Mouse (Mus musculus): Measurements from ENCODE around the gene Srsf5.

Gene Srsf5

GRCm38 (mm10) chr12:80927518-80927917 is 17.8 kb upstream of the Srsf5 start:
- TF ChIP-seq POU5F1 (IDR thresholded peaks at IDR 0.05; ENCODE audit: borderline replicate concordance, low read length) (no peak), CTCF (conservative IDR thresholded peaks at IDR 0.05; ENCODE audit: low read length) (no peak), NANOG (IDR thresholded peaks at IDR 0.05; ENCODE audit: borderline replicate concordance, low read length) (no peak)
- Histone ChIP-seq H3K4me3 (replicated peaks; ENCODE audit: low read length) (no peak overlapping the region), H3K9me3 (ENCODE audit: low read length) (no peaks in the 10 kb centered on the region)

DNA sequence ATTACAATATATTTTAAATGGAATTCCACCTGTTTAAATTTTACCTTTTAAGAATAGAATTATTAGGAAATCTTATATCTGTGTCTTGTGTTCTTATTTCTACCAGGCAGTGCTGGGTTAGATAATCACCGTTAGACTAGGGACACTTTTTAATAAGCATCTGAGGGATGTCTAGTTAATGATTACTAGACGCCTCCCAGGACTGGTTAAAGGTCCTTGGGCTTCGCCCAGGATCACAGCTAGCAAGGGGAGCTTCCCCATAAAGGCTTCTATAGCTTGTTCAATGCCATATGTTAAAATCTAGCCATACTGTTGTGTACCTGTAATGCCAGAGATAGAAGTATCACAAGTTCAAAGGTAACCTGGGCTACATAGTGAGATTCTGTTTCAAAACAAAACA is 16.4 kb upstream of the Srsf5 start:
- H3K9me3 ChIP-seq (ENCODE audit: low read length): no peaks in the 10 kb centered on the region
- no peak overlapping the region for H3K4me3 ChIP-seq (replicated peaks; ENCODE audit: low read length)
- H3K27me3 ChIP-seq (ENCODE audit: insufficient read depth, low read length): no peaks in the 10 kb centered on the region
- peaks cover 42% of the 10 kb centered on the region for H3K4me1 ChIP-seq (replicated peaks; ENCODE audit: low read depth, low read length)
- H3K36me3 ChIP-seq (ENCODE audit: insufficient read depth, low read length): no peaks in the 10 kb centered on the region
- TF ChIP-seq NANOG (IDR thresholded peaks at IDR 0.05; ENCODE audit: borderline replicate concordance, low read length) (no peak), POU5F1 (IDR thresholded peaks at IDR 0.05; ENCODE audit: borderline replicate concordance, low read length) (no peak), CTCF (conservative IDR thresholded peaks at IDR 0.05; ENCODE audit: low read length) (no peak)

More at GRCm38 (mm10) chr12:80927518-80927917, 17.8 kb upstream of the Srsf5 start:
- peaks cover 55% of the 10 kb centered on the region for H3K4me1 ChIP-seq (replicated peaks; ENCODE audit: low read depth, low read length)
- no peaks in the 10 kb centered on the region for H3K36me3 ChIP-seq (ENCODE audit: insufficient read depth, low read length)
- H3K27me3 ChIP-seq (ENCODE audit: insufficient read depth, low read length): no peaks in the 10 kb centered on the region

- TF ChIP-seq POU5F1 (IDR thresholded peaks at IDR 0.05; ENCODE audit: borderline replicate concordance, low read length) (no peak), NANOG (IDR thresholded peaks at IDR 0.05; ENCODE audit: borderline replicate concordance, low read length) (no peak), CTCF (conservative IDR thresholded peaks at IDR 0.05; ENCODE audit: low read length) (no peak)
- Histone ChIP-seq H3K4me3 (replicated peaks; ENCODE audit: low read length) (no peak overlapping the region), H3K27me3 (ENCODE audit: insufficient read depth, low read length) (no peaks in the 10 kb centered on the region), H3K36me3 (ENCODE audit: insufficient read depth, low read length) (no peaks in the 10 kb centered on the region), H3K4me1 (replicated peaks; ENCODE audit: low read depth, low read length) (peaks cover 29% of the 10 kb centered on the region), H3K9me3 (ENCODE audit: low read length) (no peaks in the 10 kb centered on the region)
Observed at GRCm38 (mm10) chr12:80930141-80930540, 15.2 kb upstream of the Srsf5 start.

GRCm38 (mm10) chr12:80931402-80932140 is 13.7 kb upstream of the Srsf5 start:
- TF ChIP-seq NANOG (IDR thresholded peaks at IDR 0.05; ENCODE audit: borderline replicate concordance, low read length) (no peak), POU5F1 (IDR thresholded peaks at IDR 0.05; ENCODE audit: borderline replicate concordance, low read length) (no peak), CTCF (conservative IDR thresholded peaks at IDR 0.05; ENCODE audit: low read length) (no peak)
- Histone ChIP-seq H3K36me3 (ENCODE audit: insufficient read depth, low read length) (no peaks in the 10 kb centered on the region), H3K4me3 (replicated peaks; ENCODE audit: low read length) (no peak overlapping the region), H3K27me3 (ENCODE audit: insufficient read depth, low read length) (no peaks in the 10 kb centered on the region), H3K9me3 (ENCODE audit: low read length) (no peaks in the 10 kb centered on the region), H3K4me1 (replicated peaks; ENCODE audit: low read depth, low read length) (peaks cover 17% of the 10 kb centered on the region)

DNA sequence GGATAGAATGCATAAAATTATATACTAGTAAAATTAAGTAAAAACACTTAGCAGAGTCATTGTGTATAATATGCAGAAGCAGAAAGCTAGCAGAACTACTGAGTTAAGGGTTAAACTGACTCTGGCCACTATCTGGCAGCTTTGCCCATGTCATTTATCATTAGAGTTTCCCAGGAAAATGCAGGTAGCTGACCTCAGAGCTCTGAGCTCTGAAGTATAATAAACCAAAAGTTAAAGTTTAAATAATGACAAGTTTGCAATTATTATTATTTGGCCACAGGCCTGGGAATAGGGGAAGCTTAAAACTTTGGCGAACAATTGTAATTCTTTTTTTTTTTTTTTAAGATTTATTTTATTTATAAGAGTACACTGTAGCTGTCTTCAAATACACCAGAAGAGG is 12.4 kb upstream of the Srsf5 start:
- Histone ChIP-seq H3K27me3 (ENCODE audit: insufficient read depth, low read length) (no peaks in the 10 kb centered on the region), H3K36me3 (ENCODE audit: insufficient read depth, low read length) (no peaks in the 10 kb centered on the region), H3K9me3 (ENCODE audit: low read length) (no peaks in the 10 kb centered on the region), H3K4me3 (replicated peaks; ENCODE audit: low read length) (no peak overlapping the region), H3K4me1 (replicated peaks; ENCODE audit: low read depth, low read length) (peaks cover 11% of the 10 kb centered on the region)
- TF ChIP-seq NANOG (IDR thresholded peaks at IDR 0.05; ENCODE audit: borderline replicate concordance, low read length) (no peak), POU5F1 (IDR thresholded peaks at IDR 0.05; ENCODE audit: borderline replicate concordance, low read length) (no peak), CTCF (conservative IDR thresholded peaks at IDR 0.05; ENCODE audit: low read length) (no peak)

GRCm38 (mm10) chr12:80936751-80937150 is 8.6 kb upstream of the Srsf5 start:
- peaks cover 13% of the 10 kb centered on the region for H3K4me1 ChIP-seq (replicated peaks; ENCODE audit: low read depth, low read length)
- H3K36me3 ChIP-seq (ENCODE audit: insufficient read depth, low read length): no peaks in the 10 kb centered on the region
- peaks cover 3% of the 10 kb centered on the region; the same call in 1 of the 2 replicates for H3K9me3 ChIP-seq (ENCODE audit: low read length)
- no peak overlapping the region for H3K4me3 ChIP-seq (replicated peaks; ENCODE audit: low read length)
- TF ChIP-seq CTCF (conservative IDR thresholded peaks at IDR 0.05; ENCODE audit: low read length) (no peak), POU5F1 (IDR thresholded peaks at IDR 0.05; ENCODE audit: borderline replicate concordance, low read length) (no peak), NANOG (IDR thresholded peaks at IDR 0.05; ENCODE audit: borderline replicate concordance, low read length) (no peak)
- H3K27me3 ChIP-seq (ENCODE audit: insufficient read depth, low read length): no peaks in the 10 kb centered on the region

- H3K4me3 ChIP-seq (replicated peaks; ENCODE audit: low read length): no peak overlapping the region
- peaks cover 3% of the 10 kb centered on the region; the same call in 1 of the 2 replicates for H3K9me3 ChIP-seq (ENCODE audit: low read length)
- TF ChIP-seq POU5F1 (IDR thresholded peaks at IDR 0.05; ENCODE audit: borderline replicate concordance, low read length): no peak
- no peak for TF ChIP-seq CTCF (conservative IDR thresholded peaks at IDR 0.05; ENCODE audit: low read length)
- TF ChIP-seq NANOG (IDR thresholded peaks at IDR 0.05; ENCODE audit: borderline replicate concordance, low read length): no peak
- H3K36me3 ChIP-seq (ENCODE audit: insufficient read depth, low read length): no peaks in the 10 kb centered on the region
- H3K4me1 ChIP-seq (replicated peaks; ENCODE audit: low read depth, low read length): 0 out of 2 replicates have a peak, but pooled peaks cover 8% of the 10 kb centered on the region
- no peaks in the 10 kb centered on the region for H3K27me3 ChIP-seq (ENCODE audit: insufficient read depth, low read length)
Observed at GRCm38 (mm10) chr12:80937331-80938029, 7.8 kb upstream of the Srsf5 start.

DNA sequence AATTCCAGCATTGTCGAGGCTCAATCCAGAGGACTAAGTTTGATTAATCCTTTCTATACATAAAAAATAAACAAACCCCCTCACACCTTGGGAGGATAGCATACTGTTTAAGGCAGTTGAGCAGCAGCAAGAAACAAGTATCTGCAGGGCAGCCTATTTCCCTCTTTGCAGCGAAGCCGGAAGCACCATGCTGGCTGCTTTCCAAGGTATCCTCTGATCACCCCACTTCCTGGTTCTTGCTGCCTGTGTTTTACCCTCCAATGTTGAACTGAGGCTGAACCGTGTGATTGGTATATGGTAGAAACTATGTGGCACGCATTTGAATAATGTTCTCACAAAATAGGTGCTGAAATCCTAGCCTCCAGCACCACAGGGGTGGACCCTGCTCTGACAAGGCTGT is 6.7 kb upstream of the Srsf5 start:
- TF ChIP-seq POU5F1 (IDR thresholded peaks at IDR 0.05; ENCODE audit: borderline replicate concordance, low read length) (no peak), NANOG (IDR thresholded peaks at IDR 0.05; ENCODE audit: borderline replicate concordance, low read length) (no peak), CTCF (conservative IDR thresholded peaks at IDR 0.05; ENCODE audit: low read length) (no peak)
- H3K4me3 ChIP-seq (replicated peaks; ENCODE audit: low read length): no peak overlapping the region
- H3K4me1 ChIP-seq (replicated peaks; ENCODE audit: low read depth, low read length): peaks cover 13% of the 10 kb centered on the region
- H3K27me3 ChIP-seq (ENCODE audit: insufficient read depth, low read length): no peaks in the 10 kb centered on the region
- H3K36me3 ChIP-seq (ENCODE audit: insufficient read depth, low read length): no peaks in the 10 kb centered on the region
- H3K9me3 ChIP-seq (ENCODE audit: low read length): peaks cover 3% of the 10 kb centered on the region; the same call in 1 of the 2 replicates

Measured in E14TG2a.4 (cell line).